Mouse (Mus musculus) spleen, postnatal 36 days (tissue): ENCODE data around the gene Cldn34d.

Experiments
- DNase-seq, 2 experiments: peaks; one replicate each; pipeline ENCODE4 v3.0.0; 2022; ENCODE audit warnings: low spot score in 2 of 2, mixed read lengths in 1 of 2

Gene Cldn34d

GRCm38 (mm10) chrX:76602824-76603223 is at the start of gene Cldn34d:
Gene Cldn34d (minus strand): TSS chrX:76602924.
- DNase-seq, result no peak

- DNase-seq, result peak; percentile 13 to 43
Observed at GRCm38 (mm10) chrX:76598459-76599206, 4.1 kb downstream of the Cldn34d start.
